Mouse (Mus musculus): Measurements from ENCODE around the gene Acadvl.
"Not testable (repeated sequence)": the region's sequence is repeated elsewhere in the genome, so short reads cannot be mapped to it uniquely, and the experiment has no call there.

Gene Acadvl

GRCm38 (mm10) chr11:70027397-70027796 lies 12.2 kb upstream of the Acadvl start:
- peak; percentile 70 to 79 for DNase-seq

DNA sequence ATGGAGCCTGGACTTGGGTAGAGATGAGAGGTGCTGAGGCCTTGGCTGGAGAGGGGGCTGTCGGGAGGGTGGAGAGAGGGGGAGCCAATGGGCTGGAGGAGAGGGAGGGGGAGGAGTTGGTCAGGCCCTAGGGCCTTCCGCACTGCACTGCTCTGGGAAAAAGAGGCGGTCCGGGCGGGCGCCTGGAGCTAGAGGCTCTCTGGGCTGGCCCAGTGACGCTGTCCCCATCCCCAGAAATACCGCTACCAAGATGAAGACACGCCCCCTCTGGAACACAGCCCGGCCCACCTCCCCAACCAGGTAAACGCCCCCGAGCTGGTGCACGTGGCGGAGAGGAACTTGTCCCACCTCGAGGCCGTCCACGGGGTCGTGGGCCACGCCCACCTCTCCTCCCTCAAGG lies 11.5 kb upstream of the Acadvl start:
- DNase-seq = peak; percentile 40 to 70

DNA sequence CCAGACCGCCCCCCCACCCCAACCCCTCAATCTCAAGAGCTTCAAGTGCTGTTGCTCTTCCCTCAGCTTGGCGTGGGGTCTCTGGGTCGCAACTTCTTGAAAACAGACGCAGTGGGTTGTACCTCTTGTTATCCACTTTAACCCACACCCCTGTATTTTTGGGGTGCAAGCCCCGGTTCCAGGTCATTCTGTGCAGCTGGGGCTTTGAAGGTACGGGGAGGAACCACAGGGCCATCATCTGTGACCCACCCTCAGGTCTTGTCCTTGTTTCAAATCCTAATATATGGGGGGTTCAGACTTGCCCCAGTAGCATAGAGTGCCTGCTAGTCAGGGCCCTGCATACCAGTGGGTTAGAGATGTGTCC lies 8.9 kb upstream of the Acadvl start:
- no peak for DNase-seq

DNA sequence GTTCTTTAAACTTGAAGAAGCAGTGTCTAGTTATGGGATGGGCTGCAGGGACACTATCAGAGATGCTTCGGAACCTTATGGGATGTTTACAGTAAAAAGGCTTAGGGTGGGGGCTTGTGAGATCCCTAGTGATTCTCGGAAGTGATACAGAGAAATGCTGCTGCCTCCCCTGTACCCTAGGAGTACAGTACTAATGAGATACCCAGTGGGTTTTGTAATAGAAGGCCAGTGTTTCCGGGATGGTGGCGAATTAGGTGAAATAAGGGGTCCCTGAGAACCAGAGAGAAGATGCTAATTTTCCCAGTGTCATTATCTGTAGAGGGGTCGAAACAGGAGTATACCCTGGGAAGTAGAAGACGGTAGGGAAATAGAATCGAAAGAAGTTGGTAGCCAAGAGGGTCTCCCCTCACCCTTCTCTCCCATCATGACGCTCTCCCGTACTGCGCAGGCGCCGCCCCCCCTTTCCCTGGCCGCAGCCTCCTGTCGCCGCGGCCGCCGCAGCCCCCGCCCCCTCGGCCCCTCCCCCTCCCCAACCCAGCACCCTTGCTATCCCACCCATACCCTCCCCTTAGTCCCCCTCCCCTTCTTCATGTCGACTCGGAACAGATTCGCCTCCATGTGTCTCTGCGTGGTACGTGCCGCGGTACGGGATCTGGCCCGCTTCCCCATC lies 8.4 kb upstream of the Acadvl start:
- peak in 1 of 2 experiments; percentile 68 for DNase-seq

GRCm38 (mm10) chr11:70021264-70022132 lies 6.3 kb upstream of the Acadvl start:
- DNase-seq = peak; percentile 91 to 96

DNA sequence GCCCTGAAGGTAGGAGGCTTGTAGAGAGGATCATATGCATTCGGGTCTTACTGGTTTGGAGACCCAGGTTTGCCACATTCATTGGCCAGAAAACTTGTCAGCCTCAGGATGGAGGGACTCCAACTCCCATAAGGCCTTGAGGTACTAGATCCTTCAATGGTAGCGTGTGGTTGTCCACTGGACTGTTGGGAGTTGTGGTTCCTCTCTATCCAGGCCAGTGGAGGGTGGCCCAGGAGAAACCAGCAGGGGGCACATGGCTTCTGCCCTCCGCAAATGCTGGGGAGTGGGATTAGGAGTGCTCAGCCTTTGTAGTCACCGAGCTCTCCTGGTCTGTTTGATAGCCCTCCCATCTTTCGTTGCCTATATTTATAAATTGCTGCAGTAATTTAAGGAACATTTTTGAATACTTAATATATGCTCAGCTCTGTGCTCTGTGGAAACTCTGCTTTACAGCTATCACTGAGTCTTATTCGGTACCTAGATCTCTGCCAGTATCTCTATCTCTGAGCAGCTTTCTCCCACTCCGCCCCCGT lies 5.6 kb upstream of the Acadvl start:
- DNase-seq = peak; percentile 71 to 82

GRCm38 (mm10) chr11:70020022-70020631 lies 4.9 kb upstream of the Acadvl start:
- peak in 1 of 2 experiments; percentile 45 for DNase-seq

- no peak for DNase-seq
Observed at GRCm38 (mm10) chr11:70019495-70020021, 4.3 kb upstream of the Acadvl start.

GRCm38 (mm10) chr11:70018131-70018990 lies 3.1 kb upstream of the Acadvl start:
- peak; percentile 79 to 88 for DNase-seq

DNA sequence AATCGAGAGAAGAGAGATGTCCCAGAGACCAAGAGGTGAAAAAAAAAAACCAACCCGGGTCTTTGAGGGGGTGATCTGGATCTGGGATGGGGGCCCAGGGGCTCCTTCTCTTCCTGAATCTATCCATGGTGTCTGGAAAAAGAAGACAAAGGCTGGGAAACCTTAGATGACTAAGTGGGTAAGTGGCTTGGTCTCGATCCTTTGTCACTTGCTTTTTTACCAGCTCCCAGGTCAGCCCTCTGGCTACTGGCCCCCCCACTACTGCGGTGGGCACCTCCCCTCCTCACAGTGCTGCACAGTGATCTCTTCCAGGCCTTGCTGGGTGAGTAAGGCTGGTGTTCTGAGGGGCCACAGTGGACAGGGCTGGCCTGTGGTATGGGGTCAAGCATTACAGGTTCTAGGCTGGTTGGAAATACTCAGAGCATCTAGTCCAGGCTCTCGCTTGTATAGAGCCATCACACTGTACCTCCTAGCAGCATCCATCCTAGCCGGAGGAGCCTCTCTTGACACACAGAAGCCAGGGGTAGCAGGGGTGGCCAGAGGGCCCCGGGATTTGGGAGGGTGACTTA lies 2.1 kb upstream of the Acadvl start:
- no peak for DNase-seq

GRCm38 (mm10) chr11:70016669-70017068 lies 1.5 kb upstream of the Acadvl start, which contains the start of gene Dlg4:
Gene Dlg4, plus strand, starts transcription at chr11:70016942.
- DNase-seq = no peak

DNA sequence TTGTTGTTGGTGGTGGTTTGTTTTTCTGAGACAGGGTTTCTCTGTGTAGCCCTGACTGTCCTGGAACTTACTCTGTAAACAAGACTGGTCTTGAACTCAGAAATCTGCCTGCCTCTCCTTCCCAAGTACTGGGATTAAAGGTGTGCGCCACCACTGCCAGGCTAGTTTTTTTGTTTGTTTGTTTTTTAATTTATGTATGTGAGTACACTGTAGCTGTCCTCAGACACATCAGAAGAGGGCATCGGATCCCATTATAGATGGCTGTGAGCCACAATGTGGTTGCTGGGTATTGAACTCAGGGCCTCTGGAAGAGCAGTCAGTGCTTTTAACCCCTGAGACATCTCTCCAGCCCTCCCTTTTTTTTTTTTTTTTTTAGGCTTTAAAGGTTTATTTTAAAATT lies 966 bp upstream of the Acadvl start:
- DNase-seq = not testable (repeated sequence)

DNA sequence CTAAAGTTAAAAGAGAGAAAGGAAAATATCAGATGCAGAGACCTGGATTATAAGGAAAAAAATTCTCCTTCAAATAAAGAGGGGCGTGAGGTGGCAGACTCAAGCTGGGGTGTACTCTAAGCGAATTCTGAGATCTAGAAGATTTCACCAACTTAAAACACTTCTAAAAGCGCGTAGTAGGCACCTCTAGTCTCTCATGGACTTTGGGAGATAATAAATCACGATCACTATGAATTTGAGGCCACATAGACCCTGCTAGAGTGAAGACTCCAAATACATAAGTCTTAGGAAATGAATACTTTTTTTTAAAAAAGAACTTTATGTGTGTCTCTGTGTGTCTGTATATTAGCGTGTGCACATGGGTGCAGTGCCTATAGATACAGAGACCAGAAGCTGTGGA lies 466 bp upstream of the Acadvl start:
- no peak for DNase-seq

- DNase-seq = no peak
Observed at GRCm38 (mm10) chr11:70014051-70014450, 1.2 kb downstream of the Acadvl start.

- DNase-seq = no peak
Observed at GRCm38 (mm10) chr11:70013408-70013807, 1.8 kb downstream of the Acadvl start.

- no peak for DNase-seq
Observed at GRCm38 (mm10) chr11:70012931-70013330, 2.3 kb downstream of the Acadvl start.

- DNase-seq = no peak
Observed at GRCm38 (mm10) chr11:70010961-70011360, 4.2 kb downstream of the Acadvl start.

DNA sequence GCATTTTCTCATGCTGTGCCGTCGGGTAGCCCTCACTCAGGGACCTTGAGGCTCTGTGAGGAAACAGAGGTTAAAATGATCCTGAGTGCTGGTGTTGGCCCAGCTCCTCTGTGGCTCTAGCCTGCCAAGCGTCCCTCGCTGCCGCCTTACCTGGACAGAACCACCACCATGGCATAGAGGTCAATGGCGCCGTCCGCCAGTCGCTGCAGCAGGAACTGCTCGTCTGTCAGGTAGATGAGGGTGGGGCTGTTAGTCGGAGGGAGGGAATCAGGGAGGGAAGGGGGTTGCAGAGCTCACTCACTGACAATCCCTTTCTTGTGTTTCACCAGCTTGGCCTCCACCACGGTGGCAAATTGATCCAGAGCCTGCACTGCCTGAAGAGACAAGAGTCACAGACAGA lies 4.7 kb downstream of the Acadvl start:
- DNase-seq = no peak

- no peak for DNase-seq
Observed at GRCm38 (mm10) chr11:70010033-70010432, 5.2 kb downstream of the Acadvl start.

GRCm38 (mm10) chr11:70005521-70005920 lies 9.7 kb downstream of the Acadvl start:
- DNase-seq = no peak

DNA sequence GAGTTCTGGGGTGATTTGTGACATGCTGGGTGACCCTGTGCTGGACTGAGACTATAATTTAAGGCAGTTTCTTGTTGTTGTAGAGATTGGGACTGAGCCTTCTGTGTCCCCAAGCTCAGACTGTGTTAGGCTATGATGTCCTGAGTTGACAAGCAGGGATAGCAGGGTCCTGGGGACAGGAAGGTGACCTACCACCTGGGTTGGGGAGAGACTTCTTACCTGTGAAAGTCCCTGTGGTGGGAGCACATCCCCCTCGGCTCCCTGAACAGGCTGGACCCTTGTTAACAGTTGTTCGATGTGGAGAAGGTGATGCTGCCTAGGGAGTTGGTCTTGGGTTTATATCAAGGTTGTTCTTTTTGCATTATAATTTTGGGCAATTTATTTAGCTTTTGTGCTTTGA lies 12.7 kb downstream of the Acadvl start:
- DNase-seq = no peak

DNA sequence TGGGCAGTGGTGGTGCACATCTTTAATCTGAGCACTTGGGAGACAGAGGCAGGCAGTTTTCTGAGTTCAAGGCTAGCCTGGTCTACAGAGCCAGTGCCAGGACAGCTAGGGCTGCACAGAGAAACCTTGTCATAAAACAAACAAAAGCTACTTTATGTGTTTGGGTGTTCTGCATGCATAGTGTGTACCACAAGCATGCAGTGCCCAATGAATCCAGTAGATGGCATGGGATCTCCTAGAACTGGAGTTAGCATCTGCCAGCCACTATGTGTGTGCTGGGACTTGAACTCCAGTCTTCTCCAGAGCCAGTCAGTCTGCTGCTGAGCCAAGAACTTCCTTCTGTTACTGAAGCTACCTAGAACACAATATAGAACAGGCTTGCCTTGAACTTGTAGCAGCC lies 13.3 kb downstream of the Acadvl start:
- peak in 1 of 2 experiments; percentile 67 for DNase-seq
